Comparison of ENCODE assay signal across 20 mouse cellular contexts in the genomic region with DNA sequence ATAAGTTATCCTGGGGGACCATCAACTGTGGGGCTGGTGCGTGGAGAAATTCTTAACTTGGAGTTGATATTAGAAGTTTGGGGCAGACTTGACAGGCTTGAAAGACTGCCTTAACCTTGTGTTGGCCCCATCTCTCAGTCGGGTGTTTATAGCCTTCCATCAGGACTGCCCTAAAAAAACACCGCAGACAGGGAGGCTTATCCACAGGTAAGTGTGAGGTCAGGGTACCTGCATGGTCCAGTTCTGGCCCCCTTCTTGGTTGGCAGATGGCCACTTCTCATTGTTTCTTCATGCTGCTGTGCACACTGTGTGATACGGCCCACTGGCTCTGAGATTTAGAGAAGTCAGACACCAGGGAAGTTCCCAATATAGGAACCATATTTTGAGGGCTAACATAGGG. TPM values are rescaled to one million over a fixed set of nuclear protein-coding genes. Genes with fewer than 3 reads are reported as not detected.
DNase-seq lines count a peak whose midpoint lies in the region; ATAC-seq lines count a peak whose summit lies in the region.
"Had no signal": no experiment of that assay in that cellular context is flagged by ENCODE, and none has a peak within 500 bp of the region (broad histone marks: within the 10 kb centered on the region; RNA-seq: fewer than 3 reads in every experiment).

No protein-coding gene starts in this region.

- no peak overlapping the region for H3K4me3 ChIP-seq in kidney, embryonic 14.5 days (ENCODE audit: low read length)
- H3K4me3 ChIP-seq in kidney, embryonic 15.5 days (replicated peaks), result no peak overlapping the region
- H3K4me3 ChIP-seq in midbrain, embryonic 11.5 days (ENCODE audit: low read depth, low read length), result no peak overlapping the region
- H3K4me3 ChIP-seq: embryonic facial prominence, embryonic 10.5 days; forebrain, embryonic 13.5 days; heart, embryonic 13.5 days; hindbrain, embryonic 15.5 days had no signal

- intact Hi-C loops in left cerebral cortex, postnatal 4 days (cut with DNase I), result no loop called here

- H3K36me3 ChIP-seq in kidney, embryonic 14.5 days (ENCODE audit: control insufficient read depth, insufficient read depth, low read length), result no peaks in the 10 kb centered on the region
- H3K36me3 ChIP-seq in kidney, embryonic 15.5 days, result no peaks in the 10 kb centered on the region
- no peaks in the 10 kb centered on the region for H3K36me3 ChIP-seq in midbrain, embryonic 11.5 days (ENCODE audit: control insufficient read depth, insufficient read depth, low read length)
- H3K36me3 ChIP-seq: embryonic facial prominence, embryonic 10.5 days; heart, embryonic 13.5 days; hindbrain, embryonic 15.5 days had no signal

- H3K9ac ChIP-seq in kidney, embryonic 14.5 days (ENCODE audit: low read depth, low read length), result no peak overlapping the region
- H3K9ac ChIP-seq in kidney, embryonic 15.5 days, result no peak overlapping the region
- no peak overlapping the region for H3K9ac ChIP-seq in midbrain, embryonic 11.5 days (ENCODE audit: low read length)
- H3K9ac ChIP-seq: forebrain, embryonic 13.5 days; forebrain, postnatal 0 days; heart, embryonic 13.5 days; hindbrain, embryonic 15.5 days had no signal

- H3K4me2 ChIP-seq in kidney, embryonic 14.5 days (replicated peaks; ENCODE audit: low read depth, low read length), result no peak overlapping the region
- H3K4me2 ChIP-seq in kidney, embryonic 15.5 days, result no peak overlapping the region
- H3K4me2 ChIP-seq in midbrain, embryonic 11.5 days, result no peak overlapping the region
- H3K4me2 ChIP-seq: forebrain, embryonic 13.5 days; heart, embryonic 13.5 days; hindbrain, embryonic 15.5 days had no signal

- no peaks in the 10 kb centered on the region for H3K27me3 ChIP-seq in kidney, embryonic 14.5 days (ENCODE audit: control insufficient read depth, insufficient read depth, low read length)
- no peaks in the 10 kb centered on the region for H3K27me3 ChIP-seq in kidney, embryonic 15.5 days
- H3K27me3 ChIP-seq in midbrain, embryonic 11.5 days (ENCODE audit: control insufficient read depth, insufficient read depth, low read length), result no peaks in the 10 kb centered on the region
- H3K27me3 ChIP-seq: forebrain, embryonic 13.5 days; heart, embryonic 13.5 days; hindbrain, embryonic 15.5 days; Patski had no signal

- 30% methylated on average over 4 of the region's 4 CpGs for WGBS in kidney, embryonic 14.5 days
- 34% methylated on average over 4 of the region's 4 CpGs for WGBS in kidney, embryonic 15.5 days
- 91% methylated on average over 4 of the region's 4 CpGs for WGBS in midbrain, embryonic 11.5 days

- H3K9me3 ChIP-seq in kidney, embryonic 14.5 days (ENCODE audit: control insufficient read depth, low read length), result peaks cover 8% of the 10 kb centered on the region
- H3K9me3 ChIP-seq in kidney, embryonic 15.5 days (replicated peaks), result no peaks in the 10 kb centered on the region
- no peaks in the 10 kb centered on the region; the same call in 1 of the 2 replicates for H3K9me3 ChIP-seq in midbrain, embryonic 11.5 days (ENCODE audit: control insufficient read depth, low read length)
- H3K9me3 ChIP-seq: hindbrain, embryonic 15.5 days had no signal

- no peak overlapping the region for H3K27ac ChIP-seq in kidney, embryonic 14.5 days (ENCODE audit: low read depth, low read length)
- H3K27ac ChIP-seq in kidney, embryonic 15.5 days, result no peak overlapping the region
- H3K27ac ChIP-seq in midbrain, embryonic 11.5 days (ENCODE audit: low read depth, low read length), result no peak overlapping the region
- H3K27ac ChIP-seq: embryonic facial prominence, embryonic 10.5 days; forebrain, embryonic 13.5 days; heart, embryonic 13.5 days; hindbrain, embryonic 15.5 days had no signal

- DNase-seq in kidney, adult 9 months, result peak; percentile 16
- peak; percentile 27 for DNase-seq in kidney, postnatal 10 days
- no peak for DNase-seq in left cerebral cortex, postnatal 4 days
- no peak for DNase-seq in urinary bladder, postnatal 14 days (ENCODE audit: low spot score)
- DNase-seq in midbrain, embryonic 11.5 days (ENCODE audit: low spot score, missing footprints), result no peak
- DNase-seq: adrenal gland, postnatal 14 days; cerebellum, adult 18-20 months; cerebellum, adult 9-11 months; cerebellum, postnatal 36 days; forebrain, postnatal 0 days; gastrocnemius, postnatal 14 days; heart, postnatal 36 days had no signal

- ATAC-seq in kidney, embryonic 14.5 days (ENCODE audit: low FRiP score, low TSS enrichment), result no peak
- 0 out of 2 replicates have a peak, but pooled peaks have one; percentile 12 for ATAC-seq in kidney, embryonic 15.5 days (replicated peaks; ENCODE audit: low FRiP score)
- no peak for ATAC-seq in midbrain, embryonic 11.5 days (ENCODE audit: low FRiP score)
- ATAC-seq: activated CD4-positive, CD25-positive, alpha-beta regulatory T cell, adult 4 months; forebrain, embryonic 13.5 days; forebrain, postnatal 0 days; Patski had no signal

- 0 out of 2 replicates have a peak, but pooled peaks cover 4% of the 10 kb centered on the region for H3K4me1 ChIP-seq in kidney, embryonic 14.5 days (ENCODE audit: control insufficient read depth, insufficient read depth, low read length)
- peaks cover 3% of the 10 kb centered on the region; the same call in 1 of the 2 replicates for H3K4me1 ChIP-seq in kidney, embryonic 15.5 days
- H3K4me1 ChIP-seq in midbrain, embryonic 11.5 days (ENCODE audit: control insufficient read depth, insufficient read depth, low read length), result no peaks in the 10 kb centered on the region
- H3K4me1 ChIP-seq: embryonic facial prominence, embryonic 10.5 days had no signal

RNA-seq across cellular contexts. Expression of gene Slc35b4, which starts 50.2 kb away (rescaled TPM):
- 28.4 and 64.8 TPM in 2 replicates for polyA plus RNA-seq in kidney, embryonic 14.5 days (2014; fragmentation: Nextera tagmentation; extraction: Ambion mirVana)
- 63.8 and 64.4 TPM in 2 replicates for polyA plus RNA-seq in kidney, embryonic 15.5 days (2015; fragmentation: Nextera tagmentation; extraction: Ambion mirVana)
- 10 to 100 TPM; 35.8 to 36.9 TPM for total RNA-seq in left cerebral cortex, postnatal 4 days (2021)
- 55.8 and 58.4 TPM in 2 replicates for polyA plus RNA-seq in midbrain, embryonic 11.5 days (2014; fragmentation: Nextera tagmentation; extraction: Ambion mirVana)

Comparison
In these comparisons a context has a peak if more than half of its experiments do, and no peak if none do; other contexts are left out.
1. DNase-seq: peak in kidney, adult 9 months (single experiment) and kidney, postnatal 10 days (single experiment); none in left cerebral cortex, postnatal 4 days (single experiment), urinary bladder, postnatal 14 days (single experiment) and midbrain, embryonic 11.5 days (single experiment).